Mouse (Mus musculus): ENCODE data around the gene Ankrd16.

DNA sequence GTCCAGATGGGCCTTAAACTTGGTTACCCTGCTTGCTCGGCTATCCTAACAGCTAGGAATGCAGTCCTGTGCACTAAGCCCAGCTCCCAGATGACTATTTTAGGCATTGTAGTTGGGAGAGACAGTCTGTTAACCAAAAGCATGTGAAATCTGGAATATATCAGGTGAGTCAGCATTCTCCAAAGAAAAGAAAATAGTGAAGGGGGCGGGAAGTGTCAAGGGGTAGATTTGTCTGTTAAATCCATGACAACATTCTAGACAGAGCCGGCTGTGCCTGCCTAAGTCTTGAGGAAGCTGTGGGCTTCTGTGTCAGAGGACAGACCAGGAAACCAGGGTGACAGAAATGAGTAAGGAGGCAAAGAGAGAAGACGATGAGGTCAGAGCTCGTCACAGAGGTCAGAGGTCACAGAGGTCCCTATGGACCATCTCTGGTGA is 20.3 kb downstream of the Ankrd16 start:
- TF ChIP-seq POLR2A (IDR thresholded peaks at IDR 0.05; ENCODE audit: insufficient read depth, low read depth, low read length) = no peak
- TF ChIP-seq CTCF (IDR thresholded peaks at IDR 0.05; ENCODE audit: insufficient read depth, low read depth, low read length) = no peak
